Mouse (Mus musculus) intestine, embryonic 16.5 days (tissue): ENCODE data around the gene Yipf3. TPM values are rescaled to one million over a fixed set of nuclear protein-coding genes. Genes with fewer than 3 reads are reported as not detected.
A peak's percentile ranks its signal among the peaks of the same experiment; 100 is the strongest.

Experiments used
- ATAC-seq: fragments of 200-750 bp; cut with Nextera tagmentation; 2 replicates; pipeline ENCODE4 v1.8.0; 2017; ENCODE audit warnings: moderate TSS enrichment, moderate library complexity
- H3K27ac ChIP-seq: fragments of 300-500 bp; sonication (generic); 2 replicates; pipeline ENCODE4 v1.5.1; 2014; ENCODE audit warnings: mild to moderate bottlenecking, low read length
- H3K27me3 ChIP-seq: fragments of 300-500 bp; sonication (generic); replicated peaks from 2 replicates; pipeline ENCODE4 v1.6.1; 2014; ENCODE audit warnings: low read length, control low read depth, mixed read lengths; ENCODE audit not compliant: control insufficient read depth, insufficient read depth
- H3K36me3 ChIP-seq: fragments of 300-500 bp; sonication (generic); 2 replicates; pipeline ENCODE4 v1.6.1; 2014; ENCODE audit warnings: low read length, control low read depth; ENCODE audit not compliant: control insufficient read depth, insufficient read depth
- H3K4me1 ChIP-seq: fragments of 300-500 bp; sonication (generic); 2 replicates; pipeline ENCODE4 v1.6.1; 2014; ENCODE audit warnings: low read length, control low read depth, mixed read lengths; ENCODE audit not compliant: control insufficient read depth, insufficient read depth
- H3K4me2 ChIP-seq: fragments of 300-500 bp; sonication (generic); 2 replicates; pipeline ENCODE4 v1.6.1; 2014; ENCODE audit warnings: low read depth, low read length, control low read depth
- H3K4me3 ChIP-seq: fragments of 300-500 bp; sonication (generic); 2 replicates; pipeline ENCODE4 v1.5.1; 2014; ENCODE audit warnings: mild to moderate bottlenecking, low read length
- H3K9ac ChIP-seq: fragments of 300-500 bp; sonication (generic); 2 replicates; pipeline ENCODE4 v1.6.1; 2014; ENCODE audit warnings: low read depth, low read length
- H3K9me3 ChIP-seq: fragments of 300-500 bp; sonication (generic); 2 replicates; pipeline ENCODE4 v1.6.1; 2016; ENCODE audit warnings: low read length, control low read depth; ENCODE audit not compliant: control insufficient read depth
- WGBS: fragments of 180-500 bp; shearing (Covaris S2); extraction: QIAGEN DNeasy Blood & Tissue Kit; methylation state at CpG from one replicate; pipeline ENCODE4 v1.1.7; 2014; 5-methylcytosine and 5-hydroxymethylcytosine counted together
- polyA plus RNA-seq: library from polyadenylated mRNA; unstranded; fragments of >200 nt; fragmentation: Nextera tagmentation; extraction: Ambion mirVana; gene quantifications from 2 replicates; pipeline ENCODE4 v1.2.1, GENCODE M21; 2015

Gene Yipf3
- polyA plus RNA-seq, 1 experiment from 2014 or later, result 122 TPM

DNA sequence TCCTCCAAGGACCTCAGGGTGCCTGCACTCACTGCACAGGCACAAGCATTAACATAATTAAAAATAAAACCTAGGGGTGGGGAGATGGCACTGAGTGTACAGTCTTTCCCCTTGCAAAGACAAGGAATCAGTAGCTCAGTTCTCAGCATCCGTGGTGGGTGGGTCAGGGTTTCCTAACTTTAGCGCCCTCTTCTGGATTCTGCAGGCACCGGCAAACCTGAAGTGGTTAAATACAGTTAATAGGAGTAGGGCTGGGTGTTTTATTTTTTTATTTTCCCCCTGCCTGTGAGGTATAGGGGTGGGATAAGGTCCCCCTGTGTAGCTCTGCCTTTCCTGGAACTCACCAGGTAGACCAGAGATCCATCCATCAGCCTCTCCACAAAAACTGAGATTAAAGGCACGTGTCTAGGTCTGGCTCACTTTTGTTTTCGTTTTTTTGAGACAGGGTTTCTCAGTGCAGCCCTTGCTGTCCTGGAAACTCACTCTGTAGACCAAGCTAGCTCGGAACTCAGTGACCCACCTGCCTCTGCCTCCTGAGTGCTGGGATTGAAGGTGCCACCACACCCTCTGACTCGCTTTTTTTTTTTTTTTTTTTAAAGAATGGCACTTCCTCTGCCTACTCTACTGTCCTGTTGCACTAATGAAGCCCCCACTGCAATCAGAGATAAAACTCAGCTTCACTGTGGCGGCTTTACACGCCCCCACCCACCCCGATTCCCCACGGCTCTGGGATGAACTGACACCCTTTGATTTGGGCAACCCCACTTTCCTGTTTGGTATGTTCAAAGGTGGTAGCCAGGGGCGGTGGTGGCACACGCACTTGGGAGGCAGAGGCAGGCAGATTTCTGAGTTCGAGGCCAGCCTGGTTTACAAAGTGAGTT, 4.9 kb downstream of the Yipf3 start:
- peaks cover 16% of the 10 kb centered on the region for H3K27me3 ChIP-seq
- peaks cover 24% of the 10 kb centered on the region; the same call in 1 of the 2 replicates for H3K36me3 ChIP-seq
- ATAC-seq, result no peak
- H3K27ac ChIP-seq, result no peak overlapping the region
- 60% methylated on average over 14 of the region's 14 CpGs for WGBS
- H3K9ac ChIP-seq, result peak overlapping the region; percentile 66; the same call in 1 of the 2 replicates
- peak overlapping the region; percentile 71 for H3K4me3 ChIP-seq
- H3K4me2 ChIP-seq, result peak overlapping the region; percentile 100
- no peaks in the 10 kb centered on the region for H3K9me3 ChIP-seq
- H3K4me1 ChIP-seq, result peaks cover 24% of the 10 kb centered on the region

DNA sequence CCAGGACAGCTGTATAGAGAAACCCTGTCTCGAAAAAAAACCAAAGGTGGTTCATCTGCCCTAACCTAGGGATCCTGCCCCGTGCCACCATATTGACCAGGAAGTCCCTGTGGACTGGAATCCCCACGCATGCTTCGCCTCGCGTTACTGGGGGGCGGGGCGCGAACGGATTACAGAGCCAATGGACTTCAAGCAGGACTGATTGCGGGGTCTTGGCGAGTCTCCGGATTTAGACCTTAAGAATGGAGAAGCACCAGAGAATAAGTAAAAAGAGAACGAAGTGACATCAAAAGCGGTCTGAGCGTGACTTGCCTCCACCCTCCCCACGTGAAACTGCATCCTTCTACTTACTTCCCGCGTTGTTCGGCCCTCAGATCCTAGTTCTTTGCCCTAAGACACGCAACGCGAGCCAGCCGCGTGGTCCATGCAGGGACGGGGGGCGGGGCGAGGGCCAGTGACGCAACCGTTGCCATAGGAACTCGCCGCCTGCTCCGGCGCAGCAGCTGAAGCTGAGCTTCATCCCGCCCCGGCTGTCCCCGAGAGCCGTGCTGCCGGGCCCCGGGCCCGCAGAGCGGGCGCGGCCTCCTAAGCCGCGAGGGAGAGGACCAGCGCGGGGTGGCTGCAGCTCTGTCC, 5.7 kb downstream of the Yipf3 start, which contains the start of gene Lrrc73:
Gene Lrrc73, plus strand, starts transcription at position 80 of the 633 bp plus-strand sequence.
- peak; percentile 84 for ATAC-seq
- H3K9ac ChIP-seq, result peak within 1 kb of the TSS; percentile 66
- H3K27ac ChIP-seq, result no peak within 1 kb of the TSS
- H3K36me3 ChIP-seq, result peaks cover 30% of the 10 kb centered on the region; the same call in 1 of the 2 replicates
- H3K4me3 ChIP-seq, result peak within 1 kb of the TSS; percentile 71
- H3K9me3 ChIP-seq, result no peaks in the 10 kb centered on the region
- 1% methylated on average over 48 of the region's 48 CpGs for WGBS
- H3K27me3 ChIP-seq, result peaks cover 16% of the 10 kb centered on the region
- H3K4me2 ChIP-seq, result peak within 1 kb of the TSS; percentile 100
- peaks cover 23% of the 10 kb centered on the region for H3K4me1 ChIP-seq

- Histone ChIP-seq H3K4me3 (peak overlapping the region; percentile 71), H3K9me3 (no peaks in the 10 kb centered on the region), H3K27me3 (peaks cover 16% of the 10 kb centered on the region), H3K36me3 (peaks cover 30% of the 10 kb centered on the region; the same call in 1 of the 2 replicates), H3K4me1 (peaks cover 17% of the 10 kb centered on the region), H3K9ac (peak overlapping the region; percentile 66), H3K4me2 (peak overlapping the region; percentile 100), H3K27ac (no peak overlapping the region)
- WGBS, result under 1% methylated on average over 52 of the region's 54 CpGs
- ATAC-seq, result peak; percentile 24
These were observed 6.2 kb downstream of the Yipf3 start for GRCm38 (mm10) chr17:46254106-46254505.

- no peak overlapping the region for H3K27ac ChIP-seq
- peaks cover 36% of the 10 kb centered on the region; the same call in 1 of the 2 replicates for H3K36me3 ChIP-seq
- no peaks in the 10 kb centered on the region for H3K9me3 ChIP-seq
- H3K4me3 ChIP-seq, result no peak overlapping the region
- H3K4me2 ChIP-seq, result no peak overlapping the region
- ATAC-seq, result no peak
- WGBS, result 32% methylated on average over 6 of the region's 6 CpGs
- no peak overlapping the region for H3K9ac ChIP-seq
- H3K27me3 ChIP-seq, result peaks cover 16% of the 10 kb centered on the region
- H3K4me1 ChIP-seq, result peaks cover 14% of the 10 kb centered on the region
These were observed 7.3 kb downstream of the Yipf3 start for GRCm38 (mm10) chr17:46255147-46255546.

GRCm38 (mm10) chr17:46258279-46259053, 10.6 kb downstream of the Yipf3 start:
- no peak for ATAC-seq
- H3K4me1 ChIP-seq, result peaks cover 9% of the 10 kb centered on the region
- peaks cover 16% of the 10 kb centered on the region for H3K27me3 ChIP-seq
- H3K9me3 ChIP-seq, result no peaks in the 10 kb centered on the region
- peaks cover 28% of the 10 kb centered on the region for H3K36me3 ChIP-seq
- no peak overlapping the region for H3K4me2 ChIP-seq
- WGBS, result 82% methylated on average over 30 of the region's 30 CpGs
- H3K9ac ChIP-seq, result no peak overlapping the region
- H3K4me3 ChIP-seq, result no peak overlapping the region
- H3K27ac ChIP-seq, result no peak overlapping the region

GRCm38 (mm10) chr17:46259675-46260074, 11.8 kb downstream of the Yipf3 start:
- H3K9me3 ChIP-seq, result no peaks in the 10 kb centered on the region
- 89% methylated on average over 17 of the region's 17 CpGs for WGBS
- no peak overlapping the region for H3K9ac ChIP-seq
- H3K4me2 ChIP-seq, result no peak overlapping the region
- ATAC-seq, result no peak
- H3K27me3 ChIP-seq, result peaks cover 8% of the 10 kb centered on the region
- no peak overlapping the region for H3K4me3 ChIP-seq
- H3K36me3 ChIP-seq, result peaks cover 34% of the 10 kb centered on the region
- no peak overlapping the region for H3K27ac ChIP-seq
- 0 out of 2 replicates have a peak, but pooled peaks cover under 1% of the 10 kb centered on the region for H3K4me1 ChIP-seq

DNA sequence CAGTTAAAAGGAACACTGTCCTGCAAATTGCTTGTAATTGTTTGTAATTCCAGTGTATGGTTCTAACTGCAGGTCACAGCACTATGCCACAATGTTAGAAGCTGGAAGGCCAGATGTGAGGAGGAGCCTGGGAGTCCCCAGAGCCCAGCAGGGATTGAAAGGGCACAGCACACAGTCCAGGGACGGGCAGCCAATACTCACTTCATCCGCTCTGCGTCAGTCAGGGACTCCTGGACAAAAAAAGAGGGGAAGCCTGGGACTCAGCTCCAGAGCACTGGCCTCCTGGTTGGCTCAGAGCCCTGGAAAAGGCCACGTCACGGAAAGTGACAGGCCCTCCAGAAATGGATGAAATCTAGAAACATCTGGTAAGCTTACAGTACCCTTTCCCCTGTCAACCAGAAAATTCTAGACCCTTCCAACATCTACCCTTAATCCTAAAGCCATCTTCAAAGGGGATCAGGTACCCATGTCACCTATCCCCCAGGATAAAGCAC, 14.4 kb downstream of the Yipf3 start:
- Histone ChIP-seq H3K36me3 (peaks cover 32% of the 10 kb centered on the region), H3K27ac (no peak overlapping the region), H3K9me3 (no peaks in the 10 kb centered on the region), H3K27me3 (no peaks in the 10 kb centered on the region), H3K4me3 (no peak overlapping the region), H3K9ac (no peak overlapping the region), H3K4me1 (peaks cover 16% of the 10 kb centered on the region), H3K4me2 (no peak overlapping the region)
- ATAC-seq, result no peak
- 89% methylated on average over 5 of the region's 5 CpGs for WGBS

DNA sequence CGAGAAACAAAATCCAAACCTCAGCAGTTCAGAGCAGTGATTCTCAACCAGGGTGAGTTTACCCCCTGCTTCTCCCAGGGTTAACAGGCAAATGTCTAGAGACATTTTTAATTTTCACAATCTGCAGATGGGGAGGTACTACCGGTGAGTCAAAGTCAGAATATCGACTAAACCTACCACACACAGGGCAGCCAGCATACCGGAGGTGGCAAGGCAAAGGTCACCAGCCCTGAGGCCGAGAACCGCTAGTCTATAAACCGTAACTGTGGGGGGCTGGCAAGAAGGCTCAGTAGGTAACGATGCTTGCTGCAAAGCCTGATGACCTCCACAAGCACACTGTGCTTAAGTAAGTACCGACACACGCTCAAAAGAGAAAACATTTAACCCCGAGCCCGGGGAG, 17.6 kb downstream of the Yipf3 start:
- H3K27me3 ChIP-seq, result no peaks in the 10 kb centered on the region
- peaks cover 26% of the 10 kb centered on the region for H3K36me3 ChIP-seq
- no peak overlapping the region for H3K27ac ChIP-seq
- peaks cover 36% of the 10 kb centered on the region for H3K4me1 ChIP-seq
- ATAC-seq, result no peak
- WGBS, result 81% methylated on average over 12 of the region's 12 CpGs
- H3K4me2 ChIP-seq, result no peak overlapping the region
- H3K4me3 ChIP-seq, result no peak overlapping the region
- H3K9me3 ChIP-seq, result no peaks in the 10 kb centered on the region
- no peak overlapping the region for H3K9ac ChIP-seq
